Mouse (Mus musculus): ENCODE measurements around the gene Wdhd1. TPM values are rescaled to one million over a fixed set of nuclear protein-coding genes. Genes with fewer than 3 reads are reported as not detected.

The Wdhd1 gene
- total and polyA plus RNA-seq, 3 experiments, result 51.6 to 91.5 TPM; not detected in 1

DNA sequence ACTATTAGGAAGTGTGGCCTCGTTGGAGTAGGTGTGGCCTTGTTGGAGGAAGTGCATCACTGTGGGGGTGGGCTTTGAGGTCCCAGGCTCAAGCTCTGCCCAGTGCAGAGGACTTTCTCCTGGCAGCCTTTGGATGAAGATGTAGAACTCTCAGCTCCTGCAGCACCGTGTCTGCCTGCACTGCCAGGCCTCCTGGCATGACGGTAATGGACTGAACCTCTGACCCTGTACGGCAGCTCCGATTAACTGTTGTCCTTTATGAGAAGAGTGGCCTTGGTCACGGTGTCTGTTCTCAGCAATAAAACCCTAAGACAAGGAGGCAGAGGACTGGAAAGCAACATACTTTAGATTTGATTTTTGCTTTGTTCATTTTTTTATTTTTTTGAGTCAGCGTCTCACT is 40.2 kb downstream of the Wdhd1 start:
- Histone ChIP-seq H3K36me3 (ENCODE audit: control insufficient read depth in 1 of 2, insufficient read depth in 2 of 2, low read length in 2 of 2) (peaks cover 2 to 30% of the 10 kb centered on the region in 2 experiments), H3K9ac (ENCODE audit: control insufficient read depth, low read depth, low read length, poor library complexity, severe bottlenecking) (no peak overlapping the region), H3K27me3 (ENCODE audit: control insufficient read depth in 1 of 2, insufficient read depth in 2 of 2, low read length in 2 of 2) (no peaks in the 10 kb centered on the region), H3K4me1 (ENCODE audit: control insufficient read depth in 1 of 2, insufficient read depth in 2 of 2, low read length in 2 of 2) (peaks cover 16 to 27% of the 10 kb centered on the region in 2 experiments), H3K9me3 (replicated peaks; ENCODE audit: insufficient read depth, low read length) (no peaks in the 10 kb centered on the region), H3K79me2 (ENCODE audit: control insufficient read depth, insufficient read depth, low read length, poor library complexity) (no peaks in the 10 kb centered on the region), H3K4me3 (ENCODE audit: control insufficient read depth in 1 of 2, insufficient read depth in 1 of 2, low read depth in 2 of 2, low read length in 2 of 2) (no peak overlapping the region), H3K27ac (ENCODE audit: control insufficient read depth, low read depth, low read length) (no peak overlapping the region)
- no peak for TF ChIP-seq GABPA (IDR thresholded peaks at IDR 0.05; ENCODE audit: low read depth, low read length)
- no peak for TF ChIP-seq MAX (IDR thresholded peaks at IDR 0.05; ENCODE audit: low read length)
- no peak for TF ChIP-seq UBTF (IDR thresholded peaks at IDR 0.05; ENCODE audit: borderline replicate concordance, insufficient read depth, low read depth, low read length)
- TF ChIP-seq POLR2AphosphoS2 (IDR thresholded peaks at IDR 0.05; ENCODE audit: low read length), result no peak
- no peak for DNase-seq (ENCODE audit: low read depth, low spot score)

DNA sequence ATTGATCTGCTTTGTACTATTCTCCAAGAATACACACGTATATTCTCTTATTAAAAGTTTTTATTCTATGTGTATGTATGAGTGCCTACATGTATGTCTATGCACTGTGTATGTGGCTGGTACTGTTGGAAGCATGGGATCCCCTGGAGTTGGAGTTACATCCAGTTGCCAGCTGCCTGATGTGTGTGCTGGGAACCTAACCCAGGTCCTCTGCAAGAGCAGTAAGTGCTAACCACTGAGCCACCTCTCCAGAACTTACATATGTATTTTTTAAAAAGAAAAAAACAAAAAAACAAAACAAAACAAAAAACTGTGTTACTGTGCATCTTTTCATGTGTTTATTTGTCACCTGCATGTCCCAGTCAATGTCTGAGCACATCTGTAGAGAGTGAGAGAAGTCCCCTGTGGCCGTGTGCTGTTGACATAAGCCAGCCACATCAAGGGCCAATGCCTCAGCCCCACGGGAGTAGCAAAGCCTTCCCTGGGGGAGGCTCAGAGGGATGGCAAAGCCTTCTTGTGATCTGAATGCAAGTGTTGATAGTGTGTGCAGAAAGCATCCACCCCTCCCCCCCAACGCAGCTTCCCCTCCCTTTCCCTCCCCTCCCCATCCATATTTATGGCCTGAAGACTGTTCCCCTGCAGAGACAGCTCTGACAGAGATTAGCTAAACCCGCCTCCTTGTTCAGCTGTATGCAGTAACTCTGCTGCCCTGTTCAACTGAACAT is 42.0 kb downstream of the Wdhd1 start:
- Histone ChIP-seq H3K79me2 (ENCODE audit: control insufficient read depth, insufficient read depth, low read length, poor library complexity) (no peaks in the 10 kb centered on the region), H3K36me3 (ENCODE audit: control insufficient read depth in 1 of 2, insufficient read depth in 2 of 2, low read length in 2 of 2) (peaks cover 0 to 17% of the 10 kb centered on the region in 2 experiments; a peak in 2 of 4 replicates), H3K9me3 (replicated peaks; ENCODE audit: insufficient read depth, low read length) (no peaks in the 10 kb centered on the region), H3K4me3 (ENCODE audit: control insufficient read depth in 1 of 2, insufficient read depth in 1 of 2, low read depth in 2 of 2, low read length in 2 of 2) (no peak overlapping the region), H3K9ac (ENCODE audit: control insufficient read depth, low read depth, low read length, poor library complexity, severe bottlenecking) (no peak overlapping the region), H3K27me3 (ENCODE audit: control insufficient read depth in 1 of 2, insufficient read depth in 2 of 2, low read length in 2 of 2) (no peaks in the 10 kb centered on the region), H3K27ac (ENCODE audit: control insufficient read depth, low read depth, low read length) (peak overlapping the region; percentile 38), H3K4me1 (ENCODE audit: control insufficient read depth in 1 of 2, insufficient read depth in 2 of 2, low read length in 2 of 2) (peaks cover 11 to 17% of the 10 kb centered on the region in 2 experiments)
- peak; percentile 53 for DNase-seq (ENCODE audit: low read depth, low spot score)
- no peak for TF ChIP-seq RAD21 (IDR thresholded peaks at IDR 0.05; ENCODE audit: low read depth, low read length)

DNA sequence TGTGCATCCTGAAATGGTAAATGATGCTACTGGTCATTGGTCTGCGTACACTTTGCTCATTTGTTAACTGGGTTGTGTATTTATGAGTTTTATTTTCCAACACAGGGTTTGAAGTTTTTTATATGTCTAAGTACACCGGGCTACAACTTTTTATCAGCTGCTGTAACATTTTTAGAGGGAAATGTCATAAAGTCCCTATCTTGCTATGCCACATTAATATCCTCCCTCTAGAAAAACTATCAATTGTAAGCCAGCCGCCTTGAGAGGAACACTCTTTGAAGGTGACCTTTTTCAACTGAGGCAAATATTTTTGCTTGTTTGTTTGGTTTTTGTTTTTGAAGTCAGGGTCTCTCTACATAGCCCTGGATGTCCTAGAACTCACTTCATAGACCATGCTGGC is 42.6 kb downstream of the Wdhd1 start:
- peak; percentile 63 for DNase-seq (ENCODE audit: low read depth, low spot score)
- Histone ChIP-seq H3K27me3 (ENCODE audit: control insufficient read depth in 1 of 2, insufficient read depth in 2 of 2, low read length in 2 of 2) (no peaks in the 10 kb centered on the region), H3K4me1 (ENCODE audit: control insufficient read depth in 1 of 2, insufficient read depth in 2 of 2, low read length in 2 of 2) (peaks cover 11 to 14% of the 10 kb centered on the region in 2 experiments), H3K9me3 (replicated peaks; ENCODE audit: insufficient read depth, low read length) (no peaks in the 10 kb centered on the region), H3K79me2 (ENCODE audit: control insufficient read depth, insufficient read depth, low read length, poor library complexity) (no peaks in the 10 kb centered on the region), H3K4me3 (ENCODE audit: control insufficient read depth in 1 of 2, insufficient read depth in 1 of 2, low read depth in 2 of 2, low read length in 2 of 2) (no peak overlapping the region), H3K36me3 (ENCODE audit: control insufficient read depth in 1 of 2, insufficient read depth in 2 of 2, low read length in 2 of 2) (peaks cover 0 to 13% of the 10 kb centered on the region in 2 experiments; a peak in 2 of 4 replicates), H3K9ac (ENCODE audit: control insufficient read depth, low read depth, low read length, poor library complexity, severe bottlenecking) (no peak overlapping the region), H3K27ac (ENCODE audit: control insufficient read depth, low read depth, low read length) (peak overlapping the region; percentile 38)
- TF ChIP-seq MAFK (IDR thresholded peaks at IDR 0.05; ENCODE audit: borderline replicate concordance, low read depth, low read length) (no peak), RCOR1 (IDR thresholded peaks at IDR 0.05; ENCODE audit: low read depth, low read length) (no peak), ZMIZ1 (IDR thresholded peaks at IDR 0.05; ENCODE audit: low read depth, low read length) (no peak), BHLHE40 (IDR thresholded peaks at IDR 0.05; ENCODE audit: borderline replicate concordance, low read depth, low read length) (no peak), CHD1 (IDR thresholded peaks at IDR 0.05; ENCODE audit: low read depth, low read length) (no peak), RAD21 (IDR thresholded peaks at IDR 0.05; ENCODE audit: low read depth, low read length) (no peak), E2F4 (IDR thresholded peaks at IDR 0.05; ENCODE audit: borderline replicate concordance, low read depth, low read length) (no peak), ZKSCAN1 (IDR thresholded peaks at IDR 0.05; ENCODE audit: low read depth, low read length) (no peak), TAL1 (IDR thresholded peaks at IDR 0.05; ENCODE audit: low read length) (peak; percentile 65), KAT2A (conservative IDR thresholded peaks at IDR 0.05; ENCODE audit: low read depth, low read length) (no peak), SMC3 (IDR thresholded peaks at IDR 0.05; ENCODE audit: low read depth, low read length) (no peak), EP300 (IDR thresholded peaks at IDR 0.05; ENCODE audit: low read depth in 1 of 2, low read length in 2 of 2) (peak; percentile 64 to 83), MXI1 (IDR thresholded peaks at IDR 0.05; ENCODE audit: low read depth, low read length) (no peak), ETS1 (IDR thresholded peaks at IDR 0.05; ENCODE audit: low read depth, low read length) (peak; percentile 62), POLR2AphosphoS5 (IDR thresholded peaks at IDR 0.05; ENCODE audit: borderline replicate concordance, low read depth, low read length) (no peak), HCFC1 (IDR thresholded peaks at IDR 0.05; ENCODE audit: low read depth, low read length) (no peak), ZC3H11A (IDR thresholded peaks at IDR 0.05; ENCODE audit: low read depth, low read length) (no peak), NELFE (IDR thresholded peaks at IDR 0.05; ENCODE audit: low read depth, low read length) (no peak), MAZ (IDR thresholded peaks at IDR 0.05; ENCODE audit: low read depth, low read length) (no peak), CHD2 (IDR thresholded peaks at IDR 0.05; ENCODE audit: low read length) (no peak), MYC (IDR thresholded peaks at IDR 0.05; ENCODE audit: low read depth, low read length) (no peak), TCF12 (IDR thresholded peaks at IDR 0.05; ENCODE audit: low read depth, low read length) (peak; percentile 89)
